Mouse (Mus musculus): ENCODE results near the gene Gm49342. TPM values are rescaled to one million over a fixed set of nuclear protein-coding genes. Genes with fewer than 3 reads are reported as not detected.

Gene Gm49342
- polyA plus RNA-seq, 1 experiment, result 23.9 TPM

DNA sequence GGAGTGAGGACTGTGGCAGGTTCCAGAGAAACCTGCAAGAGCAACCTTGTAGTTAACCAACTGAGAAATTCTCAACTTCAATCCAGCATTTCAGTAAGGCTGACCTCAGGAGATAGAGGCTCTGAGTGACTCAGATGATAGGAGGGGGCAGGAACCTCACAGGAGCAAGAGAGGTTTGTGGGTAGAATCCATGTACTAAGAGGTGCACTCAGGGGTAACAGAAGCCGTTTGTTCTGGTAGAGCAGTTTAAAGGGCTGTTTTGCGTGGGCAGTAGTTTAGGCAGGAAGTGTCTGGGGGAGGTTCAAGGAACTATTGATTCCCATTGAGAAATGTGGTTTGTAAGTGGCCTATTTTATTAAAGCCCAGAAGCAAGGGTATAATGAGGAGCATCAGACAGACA is 36.9 kb downstream of the Gm49342 start:
- WGBS, result 44% methylated on average over 2 of the region's 2 CpGs
- no peak for DNase-seq
- Histone ChIP-seq H3K4me3 (replicated peaks; ENCODE audit: insufficient read depth, low read depth, low read length) (no peak overlapping the region), H3K27me3 (ENCODE audit: control insufficient read depth, insufficient read depth, low read length) (no peaks in the 10 kb centered on the region), H3K27ac (ENCODE audit: insufficient read depth, low read length) (no peak overlapping the region), H3K4me1 (ENCODE audit: control insufficient read depth, insufficient read depth, low read length) (no peaks in the 10 kb centered on the region)
- TF ChIP-seq POLR2A (IDR thresholded peaks at IDR 0.05; ENCODE audit: borderline replicate concordance, insufficient read depth, low read length), result no peak
- TF ChIP-seq CTCF (IDR thresholded peaks at IDR 0.05; ENCODE audit: borderline replicate concordance, insufficient read depth, low read depth, low read length), result no peak

- Histone ChIP-seq H3K4me3 (replicated peaks; ENCODE audit: insufficient read depth, low read depth, low read length) (no peak overlapping the region), H3K27ac (ENCODE audit: insufficient read depth, low read length) (no peak overlapping the region), H3K27me3 (ENCODE audit: control insufficient read depth, insufficient read depth, low read length) (no peaks in the 10 kb centered on the region), H3K4me1 (ENCODE audit: control insufficient read depth, insufficient read depth, low read length) (no peaks in the 10 kb centered on the region)
- no peak for DNase-seq
- TF ChIP-seq POLR2A (IDR thresholded peaks at IDR 0.05; ENCODE audit: borderline replicate concordance, insufficient read depth, low read length) (no peak), CTCF (IDR thresholded peaks at IDR 0.05; ENCODE audit: borderline replicate concordance, insufficient read depth, low read depth, low read length) (no peak)
- 87% methylated on average over 5 of the region's 5 CpGs for WGBS
Measured at GRCm38 (mm10) chr14:50981837-50982236, 37.5 kb downstream of the Gm49342 start.

- Histone ChIP-seq H3K4me3 (replicated peaks; ENCODE audit: insufficient read depth, low read depth, low read length) (no peak overlapping the region), H3K27me3 (ENCODE audit: control insufficient read depth, insufficient read depth, low read length) (no peaks in the 10 kb centered on the region), H3K27ac (ENCODE audit: insufficient read depth, low read length) (no peak overlapping the region), H3K4me1 (ENCODE audit: control insufficient read depth, insufficient read depth, low read length) (no peaks in the 10 kb centered on the region)
- TF ChIP-seq POLR2A (IDR thresholded peaks at IDR 0.05; ENCODE audit: borderline replicate concordance, insufficient read depth, low read length) (no peak), CTCF (IDR thresholded peaks at IDR 0.05; ENCODE audit: borderline replicate concordance, insufficient read depth, low read depth, low read length) (no peak)
- no peak for DNase-seq
- 92% methylated on average over 2 of the region's 2 CpGs for WGBS
Measured at GRCm38 (mm10) chr14:50987668-50988067, 43.4 kb downstream of the Gm49342 start.

GRCm38 (mm10) chr14:50991037-50991436 is 46.7 kb downstream of the Gm49342 start:
- Histone ChIP-seq H3K27me3 (ENCODE audit: control insufficient read depth, insufficient read depth, low read length) (no peaks in the 10 kb centered on the region), H3K4me3 (replicated peaks; ENCODE audit: insufficient read depth, low read depth, low read length) (no peak overlapping the region), H3K27ac (ENCODE audit: insufficient read depth, low read length) (no peak overlapping the region), H3K4me1 (ENCODE audit: control insufficient read depth, insufficient read depth, low read length) (no peaks in the 10 kb centered on the region)
- WGBS, result 86% methylated on average over 3 of the region's 3 CpGs
- TF ChIP-seq CTCF (IDR thresholded peaks at IDR 0.05; ENCODE audit: borderline replicate concordance, insufficient read depth, low read depth, low read length), result no peak
- TF ChIP-seq POLR2A (IDR thresholded peaks at IDR 0.05; ENCODE audit: borderline replicate concordance, insufficient read depth, low read length), result no peak
- DNase-seq, result no peak

DNA sequence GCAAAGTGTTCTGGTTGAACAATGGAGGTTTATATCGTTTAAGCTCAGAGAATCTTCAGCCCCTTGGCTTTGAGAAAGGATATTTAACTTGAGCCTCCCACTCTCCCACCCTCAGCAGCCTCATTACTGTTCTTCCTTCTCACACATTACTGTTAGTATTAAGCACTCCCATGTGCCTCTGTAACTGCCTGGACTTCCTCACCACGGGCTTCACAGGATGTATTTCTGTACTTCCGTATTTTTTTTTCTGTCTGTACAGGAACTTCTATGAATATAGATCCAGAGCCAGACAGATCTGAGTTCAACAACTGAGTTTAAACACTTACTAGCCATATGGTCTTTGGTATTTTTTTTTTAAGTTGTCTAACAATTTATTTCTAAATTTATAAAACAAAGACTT is 52.8 kb downstream of the Gm49342 start:
- Histone ChIP-seq H3K4me3 (replicated peaks; ENCODE audit: insufficient read depth, low read depth, low read length) (no peak overlapping the region), H3K27ac (ENCODE audit: insufficient read depth, low read length) (no peak overlapping the region), H3K27me3 (ENCODE audit: control insufficient read depth, insufficient read depth, low read length) (no peaks in the 10 kb centered on the region), H3K4me1 (ENCODE audit: control insufficient read depth, insufficient read depth, low read length) (no peaks in the 10 kb centered on the region)
- no peak for DNase-seq
- TF ChIP-seq CTCF (IDR thresholded peaks at IDR 0.05; ENCODE audit: borderline replicate concordance, insufficient read depth, low read depth, low read length) (no peak), POLR2A (IDR thresholded peaks at IDR 0.05; ENCODE audit: borderline replicate concordance, insufficient read depth, low read length) (no peak)
- 83% methylated on average over 3 of the region's 3 CpGs for WGBS

GRCm38 (mm10) chr14:50997999-50998666 is 53.8 kb downstream of the Gm49342 start:
- TF ChIP-seq POLR2A (IDR thresholded peaks at IDR 0.05; ENCODE audit: borderline replicate concordance, insufficient read depth, low read length), result no peak
- no peak for TF ChIP-seq CTCF (IDR thresholded peaks at IDR 0.05; ENCODE audit: borderline replicate concordance, insufficient read depth, low read depth, low read length)
- Histone ChIP-seq H3K27me3 (ENCODE audit: control insufficient read depth, insufficient read depth, low read length) (no peaks in the 10 kb centered on the region), H3K4me3 (replicated peaks; ENCODE audit: insufficient read depth, low read depth, low read length) (no peak overlapping the region), H3K4me1 (ENCODE audit: control insufficient read depth, insufficient read depth, low read length) (no peaks in the 10 kb centered on the region), H3K27ac (ENCODE audit: insufficient read depth, low read length) (no peak overlapping the region)
- 89% methylated on average over 2 of the region's 2 CpGs for WGBS
- DNase-seq, result no peak

- H3K4me3 ChIP-seq (replicated peaks; ENCODE audit: insufficient read depth, low read depth, low read length), result no peak within 1 kb of the TSS
- 89% methylated on average over 8 of the region's 8 CpGs for WGBS
- no peaks in the 10 kb centered on the region for H3K4me1 ChIP-seq (ENCODE audit: control insufficient read depth, insufficient read depth, low read length)
- no peak within 1 kb of the TSS for H3K27ac ChIP-seq (ENCODE audit: insufficient read depth, low read length)
- DNase-seq, result no peak
- TF ChIP-seq POLR2A (IDR thresholded peaks at IDR 0.05; ENCODE audit: borderline replicate concordance, insufficient read depth, low read length) (no peak), CTCF (IDR thresholded peaks at IDR 0.05; ENCODE audit: borderline replicate concordance, insufficient read depth, low read depth, low read length) (no peak)
- no peaks in the 10 kb centered on the region for H3K27me3 ChIP-seq (ENCODE audit: control insufficient read depth, insufficient read depth, low read length)
Measured at GRCm38 (mm10) chr14:51007152-51007801, 63.0 kb downstream of the Gm49342 start, which contains the start of gene Rnase10. Rnase10 (plus strand) TSS chr14:51007751.

Data from cerebellum, adult 2 months (tissue).